Mouse (Mus musculus) C2C12 (cell line): ENCODE data around the gene Hhipl2.

Source experiments
- CEBPB ChIP-seq: IDR thresholded peaks from one replicate; pipeline ENCODE4 v1.6.1; 2011; ENCODE audit warnings: low read depth, mild to moderate bottlenecking, control low read depth, moderate library complexity
- CTCF ChIP-seq: IDR thresholded peaks from one replicate; pipeline ENCODE4 v1.5.1; 2011; ENCODE audit not compliant: control insufficient read depth, insufficient read depth, insufficient read length
- MAX ChIP-seq: IDR thresholded peaks from one replicate; pipeline ENCODE4 v1.6.1; 2011; ENCODE audit warnings: mild to moderate bottlenecking, control low read depth
- MYOG ChIP-seq: IDR thresholded peaks from one replicate; pipeline ENCODE4 v1.6.1; 2011; ENCODE audit not compliant: control insufficient read depth, insufficient read length; ENCODE audit errors: extremely low read depth
- USF1 ChIP-seq: IDR thresholded peaks from one replicate; pipeline ENCODE4 v1.6.1; 2011; ENCODE audit warnings: low read depth, mild to moderate bottlenecking, control low read depth, moderate library complexity

GRCm38 (mm10) chr1:183424100-183424499 lies 6.1 kb downstream of the Hhipl2 start:
- TF ChIP-seq CTCF (no peak), MYOG (no peak), CEBPB (no peak), MAX (no peak), USF1 (no peak)
